Mouse (Mus musculus) olfactory bulb, adult 2 months (tissue): ENCODE results near the gene Fbxl3. TPM values are rescaled to one million over a fixed set of nuclear protein-coding genes. Genes with fewer than 3 reads are reported as not detected.

Experiments used
- H3K27ac ChIP-seq: fragments of 200-500 bp; 2 replicates; pipeline ENCODE4 v1.5.1; 2012; ENCODE audit warnings: low read depth, low read length; ENCODE audit not compliant: insufficient read depth
- H3K4me1 ChIP-seq: fragments of 200-500 bp; 2 replicates; pipeline ENCODE4 v1.6.1; 2012; ENCODE audit warnings: low read length; ENCODE audit not compliant: control insufficient read depth, insufficient read depth
- H3K4me3 ChIP-seq: fragments of 200-500 bp; 2 replicates; pipeline ENCODE4 v1.5.1; 2012; ENCODE audit warnings: mild to moderate bottlenecking, low read depth, low read length, moderate library complexity; ENCODE audit not compliant: insufficient read depth
- CTCF ChIP-seq: fragments of 200-500 bp; IDR thresholded peaks from 2 replicates; pipeline ENCODE4 v1.5.1; 2012; ENCODE audit warnings: low read depth, mild to moderate bottlenecking, low read length, moderate library complexity; ENCODE audit not compliant: insufficient read depth
- POLR2A ChIP-seq: fragments of 200-500 bp; IDR thresholded peaks from 2 replicates; pipeline ENCODE4 v1.6.1; 2012; ENCODE audit warnings: mild to moderate bottlenecking, low read depth, low read length, moderate library complexity; ENCODE audit not compliant: insufficient read depth
- WGBS: fragments of 180-500 bp; shearing (Covaris S2); methylation state at CpG from one replicate; pipeline ENCODE4 v1.1.7; 2018; 5-methylcytosine and 5-hydroxymethylcytosine counted together
- polyA plus RNA-seq: library from polyadenylated mRNA; stranded (reverse); fragments of >200 nt; gene quantifications from 2 replicates; pipeline ENCODE4 v1.2.4, GENCODE M21; 2012; ENCODE audit warnings: low replicate concordance; ENCODE audit not compliant: missing spikeins, insufficient read depth, insufficient read length

Fbxl3 gene
- polyA plus RNA-seq, 1 experiment: not detected

GRCm38 (mm10) chr14:103075166-103075565 lies 24.2 kb downstream of the Fbxl3 start:
- WGBS: 87% methylated on average over 7 of the region's 7 CpGs
- no peak overlapping the region for H3K27ac ChIP-seq
- TF ChIP-seq CTCF (no peak), POLR2A (no peak)
- H3K4me3 ChIP-seq: no peak overlapping the region
- H3K4me1 ChIP-seq: peaks cover 2% of the 10 kb centered on the region; the same call in 1 of the 2 replicates

DNA sequence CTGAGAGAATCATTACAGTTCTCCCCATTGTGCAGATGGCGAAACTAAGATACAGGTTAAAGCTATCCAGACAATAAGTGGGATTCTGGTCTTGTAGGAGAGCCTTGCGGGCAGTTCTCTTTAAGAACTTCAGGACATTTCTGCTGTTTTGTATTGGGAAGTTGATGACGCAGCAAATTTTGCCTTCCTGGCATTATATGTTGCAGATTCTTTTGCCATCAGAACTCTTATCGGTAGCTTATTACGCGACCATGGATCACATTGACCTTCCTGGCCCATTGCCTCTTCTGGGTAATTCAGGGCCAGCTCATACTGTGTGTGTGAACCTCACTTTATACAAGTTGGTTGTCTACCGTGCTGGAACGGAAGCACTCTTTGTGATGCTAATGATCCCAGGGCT lies 25.5 kb downstream of the Fbxl3 start:
- WGBS: 75% methylated on average over 8 of the region's 8 CpGs
- peaks cover 2% of the 10 kb centered on the region; the same call in 1 of the 2 replicates for H3K4me1 ChIP-seq

DNA sequence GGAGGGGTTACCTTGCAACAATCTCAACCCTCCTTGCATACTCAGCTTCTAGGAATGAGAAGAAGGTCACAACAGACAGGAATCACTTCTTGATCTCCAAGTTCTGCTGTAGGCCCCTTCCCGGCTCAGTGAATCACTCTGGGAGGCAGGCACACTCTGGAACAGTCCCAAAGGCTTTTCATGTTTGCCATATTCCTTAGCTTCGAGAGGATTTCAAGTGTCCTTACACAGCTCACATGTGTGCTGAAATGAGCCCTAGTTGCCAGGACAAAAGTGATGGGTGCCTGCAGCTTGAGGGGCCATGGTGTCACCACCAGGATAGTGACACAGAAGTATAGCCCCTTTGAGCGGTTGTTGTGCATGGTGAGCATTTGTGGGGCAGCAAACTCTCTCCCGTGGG lies 26.6 kb downstream of the Fbxl3 start:
- TF ChIP-seq CTCF: no peak
- H3K27ac ChIP-seq: no peak overlapping the region
- H3K4me3 ChIP-seq: no peak overlapping the region
- peaks cover 2% of the 10 kb centered on the region; the same call in 1 of the 2 replicates for H3K4me1 ChIP-seq
- 87% methylated on average over 4 of the region's 4 CpGs for WGBS

More for the DNA sequence above, 25.5 kb downstream of the Fbxl3 start:
- no peak overlapping the region for H3K27ac ChIP-seq
- TF ChIP-seq CTCF (no peak), POLR2A (no peak)
- no peak overlapping the region for H3K4me3 ChIP-seq

- TF ChIP-seq POLR2A (no peak), CTCF (no peak)
- H3K4me3 ChIP-seq: no peak overlapping the region
- no peak overlapping the region for H3K27ac ChIP-seq
- 92% methylated on average over 12 of the region's 12 CpGs for WGBS
- peaks cover 2% of the 10 kb centered on the region; the same call in 1 of the 2 replicates for H3K4me1 ChIP-seq
Measured at GRCm38 (mm10) chr14:103071471-103071870, 27.9 kb downstream of the Fbxl3 start.

DNA sequence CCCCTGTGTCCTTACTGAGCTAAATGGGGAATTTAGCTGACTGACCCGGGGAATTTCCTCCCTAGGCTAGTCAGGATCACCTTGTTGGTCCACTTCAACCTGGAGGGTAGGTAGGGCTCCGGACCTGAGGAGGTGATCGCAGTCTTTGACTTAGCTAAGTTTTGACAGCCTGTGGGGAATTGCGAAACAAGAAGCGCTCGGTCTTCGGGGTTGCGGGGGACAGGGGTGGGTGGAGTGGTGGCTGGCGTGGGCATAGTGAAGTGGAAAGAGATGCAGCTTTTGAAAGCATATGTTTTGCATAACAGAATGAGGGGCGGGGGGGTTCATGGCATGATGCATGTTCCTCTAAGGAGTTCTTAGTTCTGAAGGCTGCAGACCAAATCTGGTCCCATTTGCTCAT lies 28.6 kb downstream of the Fbxl3 start:
- peaks cover 2% of the 10 kb centered on the region; the same call in 1 of the 2 replicates for H3K4me1 ChIP-seq
- TF ChIP-seq CTCF (no peak), POLR2A (no peak)
- WGBS: 2% methylated on average over 10 of the region's 10 CpGs
- no peak overlapping the region for H3K27ac ChIP-seq
- H3K4me3 ChIP-seq: peak overlapping the region; percentile 84

- Histone ChIP-seq H3K27ac (peak within 1 kb of the TSS; percentile 57), H3K4me1 (peaks cover 4% of the 10 kb centered on the region), H3K4me3 (peak within 1 kb of the TSS; percentile 84)
- under 1% methylated on average over 64 of the region's 65 CpGs for WGBS
- TF ChIP-seq CTCF (no peak), POLR2A (peak; percentile 77)
Measured at GRCm38 (mm10) chr14:103069864-103070611, 29.3 kb downstream of the Fbxl3 start, which contains the start of gene Cln5. Cln5 (plus strand) TSS chr14:103070216.

DNA sequence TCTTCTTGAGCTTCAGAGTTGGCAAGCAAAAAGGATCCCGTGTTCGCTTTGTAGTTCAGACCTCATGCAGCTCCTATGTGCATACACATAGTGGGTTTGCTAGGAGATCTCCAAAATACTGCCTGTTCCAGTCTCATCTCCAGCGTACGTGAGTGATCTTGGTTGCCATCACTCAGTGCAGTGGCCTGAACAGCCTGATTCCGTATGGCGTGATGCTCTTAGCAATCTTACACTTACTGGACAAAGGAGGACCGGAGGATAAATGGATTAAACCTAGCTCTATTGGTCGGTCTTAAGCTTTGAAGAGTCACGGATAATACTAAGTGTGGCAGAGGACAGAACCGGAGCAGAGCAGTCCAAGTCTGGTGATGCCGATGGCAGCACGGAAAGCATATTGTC lies 29.9 kb downstream of the Fbxl3 start:
- Histone ChIP-seq H3K4me1 (peaks cover 4% of the 10 kb centered on the region), H3K27ac (peak overlapping the region; percentile 57), H3K4me3 (peak overlapping the region; percentile 84)
- TF ChIP-seq POLR2A (no peak), CTCF (no peak)
- WGBS: 6% methylated on average over 12 of the region's 12 CpGs

DNA sequence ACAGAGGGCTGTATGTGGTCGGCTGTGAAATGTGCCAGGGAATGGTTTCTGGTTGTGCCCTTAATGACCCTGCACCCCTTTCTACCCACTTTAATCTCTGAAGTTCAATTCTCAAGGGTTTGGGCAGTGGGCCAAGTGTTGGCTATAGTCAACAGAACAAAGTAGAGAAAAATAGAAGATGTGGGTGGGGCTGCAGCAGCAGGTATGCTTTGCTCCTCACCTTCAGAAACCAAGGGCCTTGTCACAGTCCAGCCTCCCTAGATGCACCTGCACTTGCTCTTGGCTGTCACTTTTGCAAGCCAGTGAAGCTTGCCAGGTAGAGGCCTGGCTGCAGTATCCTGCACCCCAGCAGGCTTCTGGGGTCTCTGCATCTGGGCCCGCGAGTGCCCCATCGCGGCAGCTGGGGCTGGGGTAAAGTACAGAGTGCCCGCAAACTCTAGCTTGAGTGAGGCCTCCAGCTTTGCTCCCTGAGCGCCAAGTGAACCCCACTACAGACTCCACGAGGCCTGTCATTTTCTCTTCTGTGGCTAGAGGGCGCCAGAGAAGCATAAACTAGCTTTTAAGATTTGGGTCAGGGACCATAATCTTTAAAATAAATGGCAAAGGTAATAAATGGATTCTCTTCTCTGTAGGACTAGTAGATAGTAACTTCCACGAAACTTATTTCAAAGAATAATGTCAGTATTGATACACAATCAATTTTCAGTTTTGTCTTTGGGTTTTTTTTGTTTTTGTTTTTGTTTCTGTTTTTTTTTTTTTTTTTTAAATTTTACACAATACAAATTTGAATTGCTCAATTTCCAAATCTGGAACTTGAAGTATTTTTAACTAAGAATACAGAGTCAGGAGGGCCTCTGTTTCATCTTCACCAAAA lies 33.8 kb downstream of the Fbxl3 start:
- WGBS: 10% methylated on average over 10 of the region's 10 CpGs
- H3K27ac ChIP-seq: no peak overlapping the region
- H3K4me3 ChIP-seq: no peak overlapping the region
- no peak for TF ChIP-seq POLR2A
- peak; percentile 42; the same call in 1 of the 2 replicates for TF ChIP-seq CTCF
- peaks cover 2% of the 10 kb centered on the region; the same call in 1 of the 2 replicates for H3K4me1 ChIP-seq

DNA sequence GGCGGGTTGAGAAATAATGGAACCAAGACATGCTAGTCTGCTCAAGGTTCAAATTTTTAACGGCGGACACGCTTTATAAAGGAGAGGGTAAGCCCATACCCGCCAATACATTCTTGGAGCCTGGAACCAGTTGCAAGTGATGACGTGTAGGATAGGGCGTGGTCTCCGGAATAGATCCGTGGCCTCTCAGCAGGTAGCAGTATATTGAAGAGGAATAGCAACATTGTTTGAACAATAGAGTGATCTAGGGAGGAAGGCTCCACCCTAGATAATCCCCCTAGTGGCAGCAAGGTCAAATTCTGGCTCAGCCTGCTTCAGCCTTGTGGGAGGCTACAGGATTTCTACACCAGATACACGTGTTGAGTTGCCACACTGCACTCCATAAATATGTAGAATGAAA lies 39.9 kb downstream of the Fbxl3 start:
- Histone ChIP-seq H3K27ac (no peak overlapping the region), H3K4me1 (no peaks in the 10 kb centered on the region), H3K4me3 (no peak overlapping the region)
- WGBS: 86% methylated on average over 10 of the region's 10 CpGs
- TF ChIP-seq CTCF (no peak), POLR2A (no peak)
